Mouse (Mus musculus): ENCODE data around the gene Eid3.

Eid3 gene

DNA sequence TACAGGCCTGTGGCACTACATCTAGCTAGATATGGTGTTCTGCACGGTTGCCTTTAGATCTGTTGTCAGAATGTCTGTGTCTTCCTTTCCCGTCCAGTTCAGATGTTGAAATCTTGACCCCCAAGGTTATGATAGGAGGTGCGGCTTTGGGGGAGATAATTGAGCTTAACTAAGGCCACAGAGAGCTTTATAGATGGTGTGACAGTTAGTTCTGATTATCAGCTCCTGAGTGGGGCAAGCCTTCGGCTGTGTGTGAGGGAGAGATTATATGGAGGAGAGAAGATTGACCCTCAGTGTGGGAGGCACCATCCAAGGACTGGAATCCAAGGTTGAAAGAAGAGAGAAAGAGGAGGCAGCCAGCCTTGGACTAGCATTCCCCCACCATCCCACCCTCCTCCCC, 46.8 kb downstream of the Eid3 start:
- DNase-seq (ENCODE audit: low spot score) = no peak

- no peak for DNase-seq (ENCODE audit: low spot score)
These were observed 47.3 kb downstream of the Eid3 start for GRCm38 (mm10) chr10:82913772-82914171.
